Mouse (Mus musculus) C2C12 (cell line): Measurements from ENCODE around the gene Ccdc50.

Source experiments
- CTCF ChIP-seq: IDR thresholded peaks from one replicate; pipeline ENCODE4 v1.5.1; 2011; ENCODE audit not compliant: control insufficient read depth, insufficient read depth, insufficient read length
- FOSL1 ChIP-seq: IDR thresholded peaks from one replicate; pipeline ENCODE4 v1.8.0; 2011; ENCODE audit warnings: mild to moderate bottlenecking, low read length; ENCODE audit not compliant: poor library complexity, insufficient read depth, severe bottlenecking
- MAX ChIP-seq: IDR thresholded peaks from one replicate; pipeline ENCODE4 v1.6.1; 2011; ENCODE audit warnings: mild to moderate bottlenecking, control low read depth
- MYOD1 ChIP-seq: IDR thresholded peaks from one replicate; pipeline ENCODE4 v1.6.1; 2011; ENCODE audit warnings: low read depth; ENCODE audit not compliant: control insufficient read depth, insufficient read length
- MYOG ChIP-seq: IDR thresholded peaks from one replicate; pipeline ENCODE4 v1.6.1; 2011; ENCODE audit not compliant: control insufficient read depth, insufficient read length; ENCODE audit errors: extremely low read depth
- USF1 ChIP-seq: IDR thresholded peaks from one replicate; pipeline ENCODE4 v1.6.1; 2011; ENCODE audit warnings: low read depth, mild to moderate bottlenecking, control low read depth, moderate library complexity

DNA sequence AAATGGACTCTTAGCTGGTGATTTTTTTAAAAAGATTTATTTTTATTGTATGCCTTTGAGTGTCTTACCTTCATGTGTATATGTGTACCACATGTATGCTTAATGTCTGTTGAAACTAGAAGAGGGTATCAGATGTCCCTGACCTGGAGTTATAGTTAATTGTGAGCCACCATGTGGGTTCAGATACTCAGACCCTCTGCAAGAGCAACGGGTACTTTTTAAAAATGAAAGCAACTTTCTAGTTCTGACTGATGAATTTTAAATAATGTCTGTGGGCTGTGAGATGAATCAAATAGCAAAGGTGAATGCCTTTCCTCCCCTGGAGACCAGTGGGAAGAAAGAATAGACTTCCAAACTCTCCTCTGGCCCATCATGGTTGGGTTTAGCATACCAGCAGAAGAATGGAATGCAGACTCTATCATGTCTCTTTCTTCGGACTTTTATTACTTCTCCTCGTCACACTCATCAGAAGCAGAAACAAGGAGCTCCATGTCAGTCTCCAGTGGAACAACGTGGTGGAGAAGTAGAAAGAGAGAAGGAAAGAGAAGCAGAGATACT, 1.7 kb upstream of the Ccdc50 start:
- TF ChIP-seq CTCF (no peak), USF1 (no peak), FOSL1 (no peak), MYOD1 (no peak), MAX (no peak), MYOG (no peak)
